In genomic region chr16:76621715-76622114, GRCm38 (mm10) we compare ENCODE assay signal across 10 mouse cellular contexts.
DNase-seq lines count a peak whose midpoint lies in the region; TF ChIP-seq lines count a peak whose summit lies in the region.
"Had no signal": no experiment of that assay in that cellular context is flagged by ENCODE, and none has a peak within 500 bp of the region (broad histone marks: within the 10 kb centered on the region; RNA-seq: fewer than 3 reads in every experiment).

No protein-coding gene starts in this region.

- DNase-seq in gastrocnemius, postnatal 14 days = peak; percentile 8
- no peak for DNase-seq in gastrocnemius, postnatal 25 days
- no peak for DNase-seq in layer of hippocampus, adult 2 months (ENCODE audit: low spot score in 2 of 2)
- no peak for DNase-seq in layer of hippocampus, adult 8-10 months (ENCODE audit: low spot score in 2 of 2)
- peak; percentile 59 for DNase-seq in brain, embryonic 14.5 days (ENCODE audit: low read depth)
- peak; percentile 11 for DNase-seq in heart, postnatal 4 days
- DNase-seq in spleen, postnatal 4 days (ENCODE audit: low spot score in 2 of 2) = no peak
- no peak for DNase-seq in thymus, postnatal 0 days (ENCODE audit: low spot score)

- H3K4me3 ChIP-seq in layer of hippocampus, adult 2 months = no peak overlapping the region
- H3K4me3 ChIP-seq: neural tube, embryonic 13.5 days had no signal

- intact Hi-C loops in gastrocnemius, postnatal 14 days (cut with DNase I; ENCODE audit: low total_unique reads) = no loop called here

- no peak for TF ChIP-seq CTCF in layer of hippocampus, adult 2 months (conservative IDR thresholded peaks at IDR 0.05)
- no peak for TF ChIP-seq CTCF in brain, embryonic 14.5 days (IDR thresholded peaks at IDR 0.05; ENCODE audit: borderline replicate concordance, extremely low read depth, insufficient read depth, insufficient read length)

- H3K27ac ChIP-seq in layer of hippocampus, adult 2 months = 0 out of 2 replicates have a peak overlapping the region, but pooled peaks have one; percentile 24
- H3K27ac ChIP-seq: macrophage; neural tube, embryonic 13.5 days had no signal

- no peak for TF ChIP-seq POLR2A in brain, embryonic 14.5 days (IDR thresholded peaks at IDR 0.05; ENCODE audit: borderline replicate concordance, extremely low read depth, insufficient read depth, insufficient read length, poor library complexity, severe bottlenecking)

Comparison
In these comparisons a context has a peak if more than half of its experiments do, and no peak if none do; other contexts are left out.
1. DNase-seq: peak in gastrocnemius, postnatal 14 days (single experiment), brain, embryonic 14.5 days (single experiment) and heart, postnatal 4 days (single experiment); none in gastrocnemius, postnatal 25 days (single experiment), layer of hippocampus, adult 2 months (0 of 2), layer of hippocampus, adult 8-10 months (0 of 2), spleen, postnatal 4 days (0 of 2) and thymus, postnatal 0 days (single experiment).